Mouse (Mus musculus) heart, embryonic 15.5 days (tissue): Measurements from ENCODE around the gene Ccdc106. TPM values are rescaled to one million over a fixed set of nuclear protein-coding genes. Genes with fewer than 3 reads are reported as not detected.
"Not testable (repeated sequence)": the region's sequence is repeated elsewhere in the genome, so short reads cannot be mapped to it uniquely, and the experiment has no call there.

Experiments used
- ATAC-seq: fragments of 200-750 bp; cut with Nextera tagmentation; replicated peaks from 2 replicates; pipeline ENCODE4 v1.8.0; 2017; ENCODE audit warnings: low read depth, moderate TSS enrichment; ENCODE audit not compliant: insufficient number of reproducible peaks, insufficient read depth, low FRiP score
- H3K27ac ChIP-seq: fragments of 300-500 bp; sonication (generic); 2 replicates; pipeline ENCODE4 v1.5.1; 2015; ENCODE audit warnings: mild to moderate bottlenecking, inconsistent platforms
- H3K27me3 ChIP-seq: fragments of 300-500 bp; sonication (generic); 2 replicates; pipeline ENCODE4 v1.6.1; 2015; ENCODE audit warnings: inconsistent platforms
- H3K36me3 ChIP-seq: fragments of 300-500 bp; sonication (generic); 2 replicates; pipeline ENCODE4 v1.6.1; 2015; ENCODE audit warnings: mild to moderate bottlenecking, inconsistent platforms
- H3K4me1 ChIP-seq: fragments of 300-500 bp; sonication (generic); replicated peaks from 2 replicates; pipeline ENCODE4 v1.6.1; 2015; ENCODE audit warnings: inconsistent platforms
- H3K4me2 ChIP-seq: fragments of 300-500 bp; sonication (generic); 2 replicates; pipeline ENCODE4 v1.6.1; 2015; ENCODE audit warnings: inconsistent platforms, mild to moderate bottlenecking, moderate library complexity
- H3K4me3 ChIP-seq: fragments of 300-500 bp; sonication (generic); 2 replicates; pipeline ENCODE4 v1.5.1; 2015; ENCODE audit warnings: mild to moderate bottlenecking, inconsistent platforms
- H3K9ac ChIP-seq: fragments of 300-500 bp; sonication (generic); 2 replicates; pipeline ENCODE4 v1.6.1; 2015; ENCODE audit warnings: mild to moderate bottlenecking, inconsistent platforms
- H3K9me3 ChIP-seq: fragments of 300-500 bp; sonication (generic); replicated peaks from 2 replicates; pipeline ENCODE4 v1.6.1; 2016; ENCODE audit warnings: inconsistent platforms
- WGBS: fragments of 180-500 bp; shearing (Covaris S2); methylation state at CpG from one replicate; pipeline ENCODE4 v1.1.7; 2015; ENCODE audit warnings: mixed read lengths; 5-methylcytosine and 5-hydroxymethylcytosine counted together
- polyA plus RNA-seq: library from polyadenylated mRNA; unstranded; fragments of >200 nt; fragmentation: Nextera tagmentation; extraction: Ambion mirVana; gene quantifications from 2 replicates; pipeline ENCODE4 v1.2.1, GENCODE M21; 2015

Ccdc106 gene
- polyA plus RNA-seq, 1 experiment from 2014 or later, result 1.7 TPM

DNA sequence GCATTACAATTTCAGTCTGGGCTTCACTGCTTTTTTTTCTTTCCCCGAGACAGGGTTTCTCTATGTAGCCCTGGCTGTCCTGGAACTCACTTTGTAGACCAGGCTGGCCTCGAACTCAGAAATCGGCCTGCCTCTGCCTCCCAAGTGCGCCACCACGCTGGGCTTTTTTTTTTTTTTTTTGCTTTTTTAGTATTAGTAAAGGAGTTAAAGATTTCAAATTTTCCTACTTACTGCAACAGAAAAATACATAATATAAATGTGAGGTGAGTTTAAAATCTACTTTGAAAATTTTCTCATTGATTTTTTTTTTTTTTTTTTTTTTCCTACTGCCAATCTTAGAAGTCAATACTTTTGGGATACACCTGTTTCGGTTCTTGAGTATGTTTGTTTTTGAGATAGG, 44.5 kb downstream of the Ccdc106 start:
- Histone ChIP-seq H3K27ac (no peak overlapping the region), H3K4me3 (no peak overlapping the region), H3K9ac (no peak overlapping the region), H3K4me1 (peaks cover 33% of the 10 kb centered on the region), H3K36me3 (peaks cover 37% of the 10 kb centered on the region), H3K9me3 (no peaks in the 10 kb centered on the region), H3K4me2 (no peak overlapping the region), H3K27me3 (no peaks in the 10 kb centered on the region)
- 87% methylated on average over 6 of the region's 6 CpGs for WGBS
- ATAC-seq, result no peak

DNA sequence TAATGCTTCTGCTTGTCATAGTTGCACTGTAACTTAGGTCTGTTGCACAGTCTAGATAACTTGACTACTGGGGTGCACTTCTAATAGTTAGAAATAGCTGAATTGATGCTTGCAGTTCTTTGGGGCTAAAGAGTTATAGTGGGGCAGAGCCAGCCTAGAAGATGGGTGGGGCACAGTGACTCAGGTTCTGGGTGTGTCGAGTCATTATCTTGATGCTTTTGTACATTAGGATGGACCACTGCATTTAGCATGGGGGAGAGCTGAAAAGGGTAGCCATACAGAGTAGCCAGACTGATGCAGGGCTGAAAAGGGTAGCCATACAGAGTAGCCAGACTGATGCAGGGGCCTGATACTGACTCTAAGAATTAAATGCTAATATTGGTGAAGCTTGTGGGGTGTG, 53.2 kb downstream of the Ccdc106 start:
- no peak overlapping the region for H3K27ac ChIP-seq
- no peak overlapping the region for H3K9ac ChIP-seq
- no peaks in the 10 kb centered on the region for H3K27me3 ChIP-seq
- H3K36me3 ChIP-seq, result peaks cover 92% of the 10 kb centered on the region
- no peaks in the 10 kb centered on the region for H3K4me1 ChIP-seq
- WGBS, result 54% methylated on average over 1 of the region's 1 CpGs
- H3K4me3 ChIP-seq, result no peak overlapping the region
- H3K9me3 ChIP-seq, result no peaks in the 10 kb centered on the region
- H3K4me2 ChIP-seq, result no peak overlapping the region
- ATAC-seq, result no peak

DNA sequence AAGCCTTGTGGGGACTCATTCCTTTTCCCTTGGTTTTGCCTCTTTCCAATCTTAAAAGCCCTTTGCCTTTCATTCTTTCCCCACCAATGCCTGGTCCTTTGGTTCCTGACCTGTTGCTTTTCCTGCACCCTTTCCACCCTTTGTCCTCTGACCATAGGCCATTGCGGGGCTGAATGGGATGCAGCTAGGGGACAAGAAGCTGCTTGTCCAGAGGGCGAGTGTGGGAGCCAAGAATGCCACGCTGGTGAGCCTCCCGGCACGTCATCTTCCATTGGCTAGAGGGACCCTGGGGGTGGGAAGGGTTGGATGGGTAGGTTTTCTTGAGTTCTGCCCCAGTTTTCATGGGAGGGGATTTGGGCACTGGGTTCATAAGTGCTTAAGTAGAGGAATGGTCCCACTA, 54.6 kb downstream of the Ccdc106 start:
- H3K9me3 ChIP-seq, result no peaks in the 10 kb centered on the region
- no peak for ATAC-seq
- H3K4me3 ChIP-seq, result no peak overlapping the region
- H3K27me3 ChIP-seq, result no peaks in the 10 kb centered on the region
- 0 out of 2 replicates have a peak, but pooled peaks cover 2% of the 10 kb centered on the region for H3K4me1 ChIP-seq
- H3K9ac ChIP-seq, result no peak overlapping the region
- H3K27ac ChIP-seq, result no peak overlapping the region
- H3K36me3 ChIP-seq, result peaks cover 84% of the 10 kb centered on the region
- 86% methylated on average over 5 of the region's 5 CpGs for WGBS
- no peak overlapping the region for H3K4me2 ChIP-seq

- Histone ChIP-seq H3K4me2 (no peak overlapping the region), H3K9me3 (no peaks in the 10 kb centered on the region), H3K4me3 (no peak overlapping the region), H3K9ac (no peak overlapping the region), H3K4me1 (peaks cover 14% of the 10 kb centered on the region), H3K27ac (no peak overlapping the region), H3K27me3 (no peaks in the 10 kb centered on the region), H3K36me3 (peaks cover 66% of the 10 kb centered on the region)
- no peak for ATAC-seq
- WGBS, result 73% methylated on average over 2 of the region's 2 CpGs
These were observed 56.6 kb downstream of the Ccdc106 start for GRCm38 (mm10) chr7:5076931-5077330.

DNA sequence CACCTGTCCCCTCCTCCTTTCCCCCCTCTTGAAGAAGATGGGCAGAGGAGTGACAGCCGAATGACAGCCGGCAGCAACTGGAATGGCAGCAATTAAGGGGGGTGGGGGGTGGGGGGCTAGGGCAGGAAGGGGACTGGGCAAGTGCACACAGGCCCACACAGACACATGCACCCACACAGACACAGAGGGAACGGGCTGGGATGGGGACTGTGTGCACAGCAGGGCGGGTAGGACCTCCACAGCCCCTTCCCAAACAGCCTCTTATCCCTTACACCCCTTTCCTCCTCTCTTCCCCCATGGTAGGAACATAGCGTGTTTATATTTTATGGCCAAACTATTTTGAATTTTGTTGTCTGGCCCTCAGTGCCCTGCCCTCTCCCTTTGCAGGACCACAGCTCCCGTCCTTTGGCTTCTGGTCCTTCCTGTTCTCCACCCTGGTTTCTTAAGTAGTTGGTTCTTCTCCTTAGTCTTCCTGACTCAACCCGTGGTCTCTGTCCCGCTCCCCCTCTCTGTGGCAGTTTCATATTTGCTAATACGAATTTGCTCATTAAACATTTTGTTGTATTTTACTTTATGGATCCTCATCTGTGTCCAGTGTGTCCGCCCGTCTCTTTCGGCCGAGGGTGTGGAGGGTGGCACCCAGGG, 59.1 kb downstream of the Ccdc106 start:
- Histone ChIP-seq H3K4me3 (peak overlapping the region; percentile 96), H3K4me2 (peak overlapping the region; percentile 88), H3K36me3 (peaks cover 48% of the 10 kb centered on the region), H3K9ac (peak overlapping the region; percentile 41; the same call in 1 of the 2 replicates), H3K27ac (peak overlapping the region; percentile 97), H3K4me1 (peaks cover 26% of the 10 kb centered on the region)
- WGBS, result 45% methylated on average over 11 of the region's 13 CpGs
- peak; percentile 3; the same call in 1 of the 2 replicates for ATAC-seq
- H3K27me3 ChIP-seq, H3K9me3 ChIP-seq: not testable (repeated sequence)

GRCm38 (mm10) chr7:5080010-5080751, 59.8 kb downstream of the Ccdc106 start, which contains the start of gene Epn1:
Epn1 (plus strand) TSS chr7:5080235.
- Histone ChIP-seq H3K27me3 (no peaks in the 10 kb centered on the region), H3K4me1 (peaks cover 31% of the 10 kb centered on the region), H3K36me3 (peaks cover 48% of the 10 kb centered on the region), H3K9me3 (no peaks in the 10 kb centered on the region), H3K4me3 (peak within 1 kb of the TSS; percentile 96), H3K4me2 (peak within 1 kb of the TSS; percentile 88), H3K27ac (peak within 1 kb of the TSS; percentile 97), H3K9ac (peak within 1 kb of the TSS; percentile 97)
- WGBS, result under 1% methylated on average over 79 of the region's 81 CpGs
- ATAC-seq, result peak; percentile 95

GRCm38 (mm10) chr7:5080815-5081214, 60.5 kb downstream of the Ccdc106 start:
- Histone ChIP-seq H3K9ac (peak overlapping the region; percentile 97), H3K36me3 (peaks cover 50% of the 10 kb centered on the region), H3K4me1 (peaks cover 31% of the 10 kb centered on the region), H3K4me2 (peak overlapping the region; percentile 88), H3K9me3 (no peaks in the 10 kb centered on the region), H3K27ac (peak overlapping the region; percentile 97), H3K4me3 (peak overlapping the region; percentile 96), H3K27me3 (no peaks in the 10 kb centered on the region)
- no peak for ATAC-seq
- 10% methylated on average over 6 of the region's 6 CpGs for WGBS

DNA sequence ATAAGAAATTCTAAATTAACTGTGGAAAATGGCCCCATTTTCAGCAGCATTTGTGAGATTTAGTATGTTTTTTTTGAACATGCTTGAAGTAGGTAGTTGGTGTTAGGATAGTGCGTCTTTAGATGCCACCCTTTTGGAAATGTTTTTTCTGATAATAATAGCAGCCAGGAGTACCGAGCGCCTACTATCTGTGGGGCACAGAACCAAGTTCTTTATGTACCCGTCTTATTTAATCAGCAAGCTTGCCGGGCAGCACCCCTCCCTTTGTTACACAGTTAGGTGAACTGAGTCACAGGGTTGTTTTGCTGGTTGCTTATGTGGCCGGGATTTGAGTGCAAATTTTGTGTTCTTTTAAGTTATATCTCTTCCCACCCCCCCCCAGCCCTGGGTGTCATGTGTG, 60.9 kb downstream of the Ccdc106 start:
- peak overlapping the region; percentile 88 for H3K4me2 ChIP-seq
- peak overlapping the region; percentile 96 for H3K4me3 ChIP-seq
- peaks cover 47% of the 10 kb centered on the region for H3K36me3 ChIP-seq
- no peaks in the 10 kb centered on the region for H3K9me3 ChIP-seq
- 58% methylated on average over 6 of the region's 6 CpGs for WGBS
- no peak overlapping the region for H3K27ac ChIP-seq
- no peaks in the 10 kb centered on the region for H3K27me3 ChIP-seq
- H3K9ac ChIP-seq, result peak overlapping the region; percentile 97; the same call in 1 of the 2 replicates
- H3K4me1 ChIP-seq, result peaks cover 31% of the 10 kb centered on the region
- no peak for ATAC-seq

DNA sequence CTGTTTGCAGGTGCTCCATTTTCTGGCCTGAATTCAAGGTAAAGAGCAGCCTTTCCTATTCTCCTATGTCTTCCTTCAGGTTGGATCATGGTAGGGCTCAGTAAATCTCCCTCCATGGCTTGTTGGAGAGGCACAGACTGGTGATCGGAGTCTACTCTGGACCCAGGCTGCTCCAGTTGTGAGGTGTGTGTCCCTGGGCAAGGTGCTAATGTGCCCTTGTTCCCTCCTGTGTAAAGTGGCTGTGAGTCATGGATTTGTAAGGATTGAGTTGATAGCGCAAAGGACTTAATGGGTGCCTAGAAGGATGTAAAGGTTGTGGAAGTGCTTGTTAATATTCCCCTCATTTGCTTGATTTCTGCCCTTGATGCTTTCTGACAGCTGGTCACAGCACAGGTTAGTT, 61.6 kb downstream of the Ccdc106 start:
- peak overlapping the region; percentile 96; the same call in 1 of the 2 replicates for H3K4me3 ChIP-seq
- peaks cover 31% of the 10 kb centered on the region for H3K4me1 ChIP-seq

DNA sequence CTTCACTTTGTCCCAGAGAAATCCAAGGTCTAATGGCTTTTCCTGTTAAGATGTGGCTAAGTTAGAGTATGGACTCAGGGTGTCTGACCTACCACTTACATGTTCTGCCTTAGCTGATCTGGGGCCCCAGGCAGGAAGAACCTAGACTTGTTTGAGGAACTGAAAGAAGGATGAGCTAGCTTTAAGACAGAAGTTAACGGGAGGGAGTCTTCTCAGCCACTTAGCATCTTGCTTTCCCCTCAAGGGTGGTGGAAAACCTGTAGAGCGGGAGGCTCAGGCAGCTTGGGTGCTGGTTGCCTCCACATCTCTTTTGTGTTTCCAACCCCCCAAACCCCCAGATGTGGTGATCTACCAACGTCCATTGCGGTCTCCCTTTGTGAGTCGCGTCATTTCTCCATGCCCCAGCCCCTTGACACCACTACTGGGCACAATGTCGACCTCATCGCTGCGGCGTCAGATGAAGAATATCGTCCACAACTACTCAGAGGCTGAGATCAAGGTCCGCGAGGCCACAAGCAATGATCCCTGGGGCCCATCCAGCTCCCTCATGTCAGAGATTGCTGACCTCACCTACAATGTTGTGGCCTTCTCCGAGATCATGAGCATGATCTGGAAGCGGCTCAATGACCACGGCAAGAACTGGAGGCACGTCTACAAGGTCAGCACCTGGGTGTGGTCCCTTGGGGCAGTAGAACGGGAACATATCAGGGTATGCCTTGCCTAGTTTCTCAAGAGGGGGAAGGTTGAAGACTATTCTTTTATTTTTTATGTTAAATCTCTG, 63.2 kb downstream of the Ccdc106 start:
- 0 out of 2 replicates have a peak overlapping the region, but pooled peaks have one; percentile 11 for H3K27ac ChIP-seq
- H3K4me3 ChIP-seq, result no peak overlapping the region
- H3K4me1 ChIP-seq, result peaks cover 31% of the 10 kb centered on the region
- H3K4me2 ChIP-seq, result no peak overlapping the region
- no peaks in the 10 kb centered on the region for H3K9me3 ChIP-seq
- H3K27me3 ChIP-seq, result no peaks in the 10 kb centered on the region
- 88% methylated on average over 18 of the region's 18 CpGs for WGBS
- H3K36me3 ChIP-seq, result peaks cover 30% of the 10 kb centered on the region
- H3K9ac ChIP-seq, result no peak overlapping the region
- ATAC-seq, result no peak

More for the DNA sequence above, 61.6 kb downstream of the Ccdc106 start:
- no peak overlapping the region for H3K27ac ChIP-seq
- no peak overlapping the region for H3K9ac ChIP-seq
- H3K36me3 ChIP-seq, result peaks cover 40% of the 10 kb centered on the region
- no peak for ATAC-seq
- H3K4me2 ChIP-seq, result peak overlapping the region; percentile 88
- 95% methylated on average over 2 of the region's 2 CpGs for WGBS
- H3K9me3 ChIP-seq, result no peaks in the 10 kb centered on the region
- no peaks in the 10 kb centered on the region for H3K27me3 ChIP-seq

GRCm38 (mm10) chr7:5085512-5085911, 65.2 kb downstream of the Ccdc106 start:
- WGBS, result 75% methylated on average over 1 of the region's 1 CpGs
- Histone ChIP-seq H3K27me3 (no peaks in the 10 kb centered on the region), H3K36me3 (peaks cover 23% of the 10 kb centered on the region; the same call in 1 of the 2 replicates), H3K4me3 (no peak overlapping the region), H3K9ac (no peak overlapping the region), H3K9me3 (no peaks in the 10 kb centered on the region), H3K4me2 (no peak overlapping the region), H3K4me1 (peaks cover 29% of the 10 kb centered on the region), H3K27ac (no peak overlapping the region)
- no peak for ATAC-seq
